Mouse (Mus musculus): ENCODE data around the gene Onecut3.
A peak's percentile ranks its signal among the peaks of the same experiment; 100 is the strongest.

Gene Onecut3

DNA sequence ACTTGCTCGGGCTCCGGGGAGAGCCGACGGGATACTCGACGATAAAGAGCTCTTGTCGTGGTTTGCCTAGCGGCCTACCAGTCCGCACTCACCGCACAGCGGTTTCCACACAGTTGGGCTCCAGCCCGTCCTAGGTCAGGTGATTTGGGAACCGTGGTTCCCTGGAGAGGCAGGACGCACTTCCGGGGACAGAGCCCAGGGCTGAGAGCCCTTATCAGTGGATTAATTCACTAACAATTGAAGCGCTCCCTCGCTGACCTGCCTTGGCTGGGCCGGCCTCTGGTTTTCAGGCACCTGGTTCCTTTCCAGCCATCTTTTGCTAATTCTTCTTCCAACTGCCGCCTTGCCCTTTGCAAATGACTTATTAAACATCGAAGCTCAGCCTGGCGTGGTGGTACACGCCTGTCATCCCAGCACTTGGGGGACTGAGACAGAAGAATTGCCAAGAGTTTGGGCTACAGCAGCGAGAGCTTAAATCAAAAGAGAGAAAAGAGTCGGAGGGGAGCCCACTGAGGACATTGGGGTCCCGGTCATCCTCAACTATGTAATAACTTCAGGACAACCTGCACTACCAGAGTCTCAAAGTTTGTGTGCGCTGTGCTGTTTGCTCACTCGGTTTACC, 9.1 kb downstream of the Onecut3 start:
- DNase-seq (ENCODE audit: low spot score), result no peak

DNA sequence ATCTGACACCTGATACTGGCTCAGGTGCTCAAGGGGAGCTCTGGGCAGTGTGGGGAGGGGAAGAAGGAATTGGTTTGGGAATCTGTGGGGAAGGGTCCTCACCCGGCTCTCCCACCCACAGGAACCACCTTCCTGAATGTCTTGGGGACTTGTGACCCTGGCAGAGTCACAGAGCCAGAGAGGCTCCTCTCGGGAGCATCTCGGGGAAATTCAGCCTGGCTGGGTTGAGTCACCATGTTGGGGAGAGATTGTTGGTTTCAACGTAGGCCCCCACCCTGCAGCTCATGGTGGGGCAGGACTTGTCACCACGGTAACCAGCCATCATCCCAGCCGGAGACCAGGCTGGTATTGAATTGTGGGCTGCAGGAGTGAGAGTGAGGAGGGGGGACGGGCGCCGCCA, 10.1 kb downstream of the Onecut3 start:
- no peak for DNase-seq (ENCODE audit: low spot score)

DNA sequence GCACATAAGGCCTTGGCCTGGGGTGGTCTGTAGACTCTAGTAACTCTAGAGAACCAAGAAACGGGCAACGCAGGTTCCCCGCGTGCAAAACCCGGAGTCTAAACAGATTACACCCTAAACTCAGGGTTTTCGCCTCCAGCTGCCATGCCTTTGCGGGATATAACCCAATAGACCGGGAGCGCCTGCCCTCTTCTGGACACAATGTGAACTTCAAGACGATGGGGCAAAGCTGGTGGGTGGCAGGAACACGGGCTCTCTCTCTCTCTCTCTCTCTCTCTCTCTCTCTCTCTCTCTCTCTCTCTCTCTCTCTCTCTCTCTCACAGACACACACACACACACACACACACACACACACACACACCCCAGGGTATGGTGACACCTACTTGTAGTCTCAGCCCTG, 11.6 kb downstream of the Onecut3 start:
- DNase-seq (ENCODE audit: low spot score), result peak; percentile 74

DNA sequence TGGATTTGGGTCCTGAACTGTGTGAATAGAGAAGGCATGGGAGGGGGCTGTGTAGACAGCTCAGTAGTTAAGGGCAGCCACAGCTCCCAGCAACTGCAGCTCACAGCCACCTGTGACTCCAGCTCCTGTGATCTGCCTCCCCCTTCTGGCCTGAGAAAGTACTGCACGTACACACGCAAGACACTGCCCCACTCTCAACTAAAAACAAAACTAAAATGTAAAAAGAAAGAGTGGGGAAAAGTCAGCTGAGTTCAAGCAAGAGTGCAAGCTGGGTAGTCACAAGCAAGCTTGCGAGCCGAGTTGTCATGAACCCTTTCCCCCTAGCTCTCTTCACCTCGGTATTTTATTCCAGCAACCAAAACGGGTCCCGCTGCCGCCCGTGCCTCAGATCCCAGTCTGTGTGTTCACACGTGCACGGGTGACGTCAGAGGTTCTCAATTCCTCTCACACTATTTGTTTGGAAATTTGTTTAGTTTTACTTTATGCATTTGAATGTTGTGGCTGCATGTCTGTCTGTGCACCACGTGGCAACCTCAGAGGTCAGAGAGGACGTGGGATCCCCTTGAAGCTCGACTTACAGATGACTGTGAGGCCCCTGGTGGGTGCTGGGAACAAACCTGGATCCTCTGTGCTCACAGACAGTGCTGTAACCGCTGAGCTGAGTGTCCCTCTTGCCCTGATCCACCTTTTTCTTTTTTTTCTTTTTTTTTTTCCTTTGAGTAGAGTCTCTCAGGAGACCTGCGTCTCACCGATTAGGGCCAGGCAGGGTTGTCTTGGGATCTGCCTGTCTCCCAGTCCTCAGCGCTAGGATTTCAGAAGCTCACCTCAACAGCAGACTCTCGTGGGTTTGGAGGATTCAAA, 15.0 kb downstream of the Onecut3 start:
- peak; percentile 88 for DNase-seq (ENCODE audit: low spot score)

DNA sequence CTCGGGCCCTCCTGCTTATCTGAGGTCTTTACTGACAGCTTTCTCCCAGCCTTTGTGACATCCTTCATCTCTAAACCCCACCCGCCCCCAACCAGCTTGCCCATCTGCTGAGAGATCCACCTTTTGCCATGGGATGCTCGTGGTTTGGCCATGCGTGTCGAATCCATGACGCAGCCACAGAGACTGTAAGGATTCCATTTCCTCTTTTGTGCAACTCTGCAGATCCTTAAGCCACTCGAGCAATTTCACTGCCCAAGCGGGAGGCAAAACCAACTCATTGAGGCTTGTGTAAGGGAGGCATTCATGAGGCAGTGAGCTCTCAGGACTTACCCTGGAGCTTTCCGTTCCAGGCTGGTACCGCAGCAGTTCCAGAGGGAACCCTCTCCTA, 15.6 kb downstream of the Onecut3 start:
- DNase-seq (ENCODE audit: low spot score), result no peak

DNA sequence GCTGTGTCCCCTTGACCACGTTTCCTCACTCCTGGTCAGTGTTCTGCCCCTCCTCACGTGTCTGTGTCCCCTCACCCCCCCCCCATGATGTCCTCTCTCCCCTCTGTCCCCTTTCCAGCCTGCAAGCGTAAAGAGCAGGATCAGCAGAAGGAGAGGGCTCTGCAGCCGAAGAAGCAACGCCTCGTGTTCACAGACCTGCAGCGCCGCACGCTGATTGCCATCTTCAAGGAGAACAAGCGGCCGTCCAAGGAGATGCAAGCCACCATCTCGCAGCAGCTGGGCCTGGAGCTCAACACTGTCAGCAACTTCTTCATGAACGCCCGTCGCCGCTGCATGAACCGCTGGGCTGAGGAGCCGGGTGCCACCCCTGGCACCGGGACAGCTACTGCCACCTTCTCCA, 19.1 kb downstream of the Onecut3 start:
- DNase-seq (ENCODE audit: low spot score), result no peak

DNA sequence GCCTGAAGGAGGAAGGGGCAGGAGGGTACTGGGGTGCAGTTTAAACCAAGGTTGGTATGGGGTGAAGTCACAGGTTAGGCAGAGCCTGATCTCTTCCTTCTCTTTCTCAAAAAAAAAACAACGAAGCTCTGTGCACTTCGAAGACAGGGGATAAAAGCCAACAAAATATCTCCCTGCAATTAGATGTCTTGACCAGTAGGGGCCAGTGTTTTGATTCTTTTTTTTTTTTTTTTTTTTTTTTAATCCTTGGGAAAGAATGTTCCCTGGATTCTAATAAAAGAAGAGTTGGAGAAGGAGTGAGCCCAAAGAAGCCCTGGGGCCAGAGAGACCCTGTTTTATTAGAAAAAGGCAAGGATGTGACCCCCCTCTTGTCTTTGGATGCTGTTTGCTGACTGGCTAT, 24.7 kb downstream of the Onecut3 start:
- no peak for DNase-seq (ENCODE audit: low spot score)

DNA sequence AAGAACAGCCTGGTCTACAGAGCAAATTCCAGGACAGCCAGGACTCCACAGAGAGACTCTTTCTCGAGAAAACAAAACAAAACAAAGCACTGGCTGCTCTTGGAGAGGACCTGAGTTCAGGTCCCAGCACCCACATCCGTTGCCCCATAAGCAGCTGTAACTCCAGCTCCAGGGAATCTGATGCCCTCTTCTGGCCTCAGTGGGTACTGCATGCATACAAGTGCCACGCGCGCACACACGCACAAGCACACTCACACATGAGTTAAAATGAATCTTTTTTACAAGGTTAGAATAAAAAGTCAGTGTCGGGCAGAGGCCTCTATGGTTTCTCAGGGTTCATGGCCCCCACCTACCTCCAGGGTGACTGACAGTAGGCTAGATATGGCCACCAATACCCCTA, 28.7 kb downstream of the Onecut3 start:
- no peak for DNase-seq (ENCODE audit: low spot score)

DNA sequence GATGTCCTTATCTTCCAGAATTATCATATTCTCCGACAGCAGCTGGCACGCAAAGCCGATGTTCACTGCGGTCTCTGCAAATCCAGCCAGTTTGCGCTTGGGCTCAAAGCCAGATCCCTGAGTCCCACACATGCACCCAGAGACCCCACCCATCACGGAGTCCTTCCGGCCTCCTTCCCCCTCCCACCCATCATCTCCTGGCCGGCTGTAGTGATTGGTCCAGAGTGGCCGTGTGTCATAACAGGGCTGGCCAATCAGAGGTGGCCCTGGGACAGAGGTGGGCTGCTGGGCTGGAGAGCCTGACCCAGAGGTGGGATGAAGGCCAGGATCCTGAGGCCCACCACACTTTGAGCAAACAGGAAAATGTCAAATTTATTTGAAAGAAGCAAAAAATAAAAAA, 31.5 kb downstream of the Onecut3 start:
- DNase-seq (ENCODE audit: low spot score), result no peak

DNA sequence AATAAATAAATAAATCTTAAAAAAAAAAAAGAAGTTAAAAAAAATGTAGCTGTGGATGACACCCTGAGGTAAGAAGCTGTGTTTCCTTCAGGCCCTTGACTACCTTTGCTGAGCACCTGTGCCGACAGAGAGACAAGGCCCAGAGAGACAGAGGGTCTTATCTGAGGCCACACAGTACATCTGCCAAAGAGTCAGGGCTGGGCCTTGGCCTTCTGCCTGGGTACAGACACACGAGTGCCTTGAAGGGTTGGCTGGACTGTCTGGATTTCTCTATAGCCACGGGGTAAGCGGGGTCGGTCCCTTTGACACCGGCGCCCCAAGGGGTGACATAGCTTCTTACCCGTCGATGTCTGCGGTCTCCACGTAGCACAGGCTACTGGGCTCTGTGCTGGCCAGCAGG, 38.1 kb downstream of the Onecut3 start:
- no peak for DNase-seq (ENCODE audit: low spot score)

DNA sequence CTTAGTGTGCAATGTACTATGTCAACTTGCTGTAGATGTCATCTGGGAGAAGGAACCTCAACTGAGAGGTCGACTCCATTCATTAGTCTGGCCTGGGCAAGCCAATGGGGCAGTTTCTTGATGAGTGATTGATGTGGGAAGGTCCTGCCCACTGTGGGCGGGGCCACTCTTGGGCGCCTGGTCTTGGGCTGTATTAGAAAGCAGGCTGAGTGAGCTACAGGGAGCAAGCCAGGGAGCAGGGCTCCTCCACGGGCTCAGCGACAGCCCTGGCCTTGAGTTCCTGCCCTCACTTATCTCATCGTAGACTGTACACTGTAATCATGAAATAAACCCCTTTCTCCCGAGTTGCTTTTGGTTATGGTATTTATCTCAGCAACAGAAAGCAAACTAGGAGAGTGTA, 39.1 kb downstream of the Onecut3 start:
- DNase-seq (ENCODE audit: low spot score), result no peak

DNA sequence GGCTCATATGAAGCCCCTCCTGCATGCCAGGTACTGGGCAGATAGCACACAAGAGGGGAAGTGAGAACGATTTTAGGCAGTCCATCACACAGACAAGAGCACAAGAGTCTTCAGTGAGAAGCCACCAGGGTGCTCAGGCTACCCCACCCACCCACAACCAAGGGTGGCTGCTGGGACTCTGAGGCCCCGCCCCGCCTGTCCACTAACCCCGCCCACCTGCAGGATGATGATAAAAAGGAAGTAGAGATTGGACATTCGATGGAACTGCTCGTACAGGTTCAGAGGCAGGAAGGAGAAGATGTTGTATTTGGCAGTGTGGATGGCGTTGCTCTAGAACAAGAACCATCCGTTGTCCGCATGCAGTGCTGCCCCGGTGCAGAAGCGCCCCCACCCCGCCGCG, 40.4 kb downstream of the Onecut3 start:
- no peak for DNase-seq (ENCODE audit: low spot score)

DNA sequence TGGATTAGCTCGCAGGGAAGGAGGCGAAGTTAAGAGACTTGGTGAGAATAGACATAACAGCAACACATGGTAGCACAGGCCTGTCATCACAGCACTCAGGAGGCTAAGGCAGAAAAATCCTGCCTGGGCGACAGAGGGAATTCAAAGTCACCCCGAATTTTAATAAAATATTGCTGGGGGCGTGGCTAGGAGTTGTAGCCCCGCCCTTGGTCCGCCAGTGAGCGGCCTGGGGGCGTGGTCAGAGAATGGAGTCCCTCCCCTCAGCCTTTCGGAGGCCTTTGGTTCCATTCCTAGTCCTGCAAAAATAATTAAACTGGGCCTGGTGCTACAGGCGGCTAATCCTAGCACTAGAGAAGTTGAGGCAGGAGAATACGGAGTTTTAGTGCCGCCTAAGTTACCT, 41.1 kb downstream of the Onecut3 start:
- no peak for DNase-seq (ENCODE audit: low spot score)

DNA sequence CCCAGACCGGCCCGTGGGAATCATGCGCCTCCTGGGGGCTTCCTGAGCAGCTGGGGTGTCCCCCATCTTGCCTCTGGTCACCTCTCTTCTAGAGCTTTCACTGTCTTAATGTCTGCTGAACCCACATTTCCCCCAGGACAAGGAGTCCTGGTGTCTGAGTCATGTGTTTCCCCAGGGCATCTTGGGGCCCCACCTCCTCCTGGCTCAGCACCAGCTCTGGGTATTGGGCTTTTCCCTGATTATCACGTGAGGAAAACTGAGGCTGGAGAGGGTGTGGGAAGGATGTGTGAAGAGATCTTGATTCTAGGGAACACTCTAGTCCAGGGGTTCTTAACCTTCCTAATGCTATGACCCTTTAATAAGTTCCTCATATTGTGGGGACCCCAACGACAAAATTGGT, 43.5 kb downstream of the Onecut3 start:
- DNase-seq (ENCODE audit: low spot score), result no peak

DNA sequence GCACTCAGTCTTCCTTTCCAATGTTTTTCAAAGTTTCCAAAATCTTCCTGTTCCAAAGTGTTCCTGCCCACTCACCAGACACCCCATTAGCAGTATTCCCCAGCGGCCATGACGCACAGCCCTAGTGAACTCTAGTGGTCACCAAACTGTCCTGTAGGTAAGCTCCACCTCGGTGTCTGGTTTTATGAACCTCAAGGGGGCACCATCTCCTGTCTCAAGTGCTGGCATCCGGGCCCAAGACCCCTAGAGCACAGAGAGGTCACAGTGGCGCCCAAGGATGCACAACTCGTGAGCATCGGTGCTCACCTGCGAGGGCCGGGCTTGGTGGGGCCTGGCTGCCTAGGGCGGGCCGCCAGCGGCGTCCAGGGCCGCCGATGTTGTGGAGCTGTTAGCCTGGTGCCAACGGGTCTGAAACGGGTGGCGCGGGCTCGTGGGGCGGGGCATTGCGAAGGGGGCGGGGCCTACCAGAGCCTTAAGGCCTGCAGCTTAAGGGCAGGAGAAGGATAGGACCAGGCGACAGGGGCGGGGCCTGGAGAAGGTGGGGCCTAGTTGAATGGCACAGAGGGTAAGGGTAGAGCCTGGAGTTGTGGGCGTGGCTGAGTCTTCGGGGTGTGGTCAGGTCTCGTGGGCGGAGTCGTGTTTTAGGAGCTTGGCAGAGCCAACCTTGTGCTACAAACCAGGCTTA, 44.2 kb downstream of the Onecut3 start, which contains the start of gene Atp8b3:
Gene Atp8b3, minus strand, starts transcription at position 415 of the 685 bp plus-strand sequence.
- DNase-seq (ENCODE audit: low spot score), result peak; percentile 87

DNA sequence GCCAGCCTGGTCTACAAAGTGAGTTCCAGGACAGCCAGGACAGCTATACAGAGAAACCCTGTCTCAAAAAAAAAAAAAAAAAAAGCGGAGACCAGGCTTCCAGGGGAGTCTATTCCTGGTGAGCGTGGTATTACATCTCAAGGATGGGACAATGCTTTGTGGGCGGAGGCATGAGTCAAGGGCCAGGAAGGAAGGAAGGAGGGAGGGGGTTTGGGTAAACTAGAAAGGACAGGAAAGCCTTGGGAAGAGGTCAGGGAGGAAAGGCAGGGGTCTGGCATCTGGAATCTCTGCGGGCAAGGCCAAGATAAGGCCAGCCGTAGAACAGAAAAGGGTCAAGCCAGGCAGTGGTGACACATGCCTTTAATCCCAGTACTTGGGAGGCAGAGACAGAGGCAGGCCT, 44.9 kb downstream of the Onecut3 start:
- no peak for DNase-seq (ENCODE audit: low spot score)

DNA sequence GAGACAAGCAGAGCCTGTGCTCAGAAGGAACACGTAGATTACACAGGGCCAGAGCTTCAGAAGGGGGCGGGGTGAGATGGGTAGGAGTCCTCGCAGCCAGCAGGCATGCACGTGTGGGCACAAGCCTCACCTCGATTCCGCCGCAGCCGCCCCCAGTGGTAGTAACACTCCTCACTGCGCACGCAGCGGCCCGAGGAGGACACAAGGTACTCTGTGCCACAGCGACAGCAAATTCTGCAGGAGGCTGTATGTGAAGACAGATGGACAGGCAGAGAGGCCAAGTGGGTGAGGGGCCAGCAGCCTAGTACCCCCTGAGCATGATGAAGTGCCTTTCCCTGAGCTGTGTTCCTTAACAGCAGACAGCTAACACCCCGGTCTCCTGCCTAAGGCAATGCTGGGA, 49.2 kb downstream of the Onecut3 start:
- DNase-seq (ENCODE audit: low spot score), result no peak

DNA sequence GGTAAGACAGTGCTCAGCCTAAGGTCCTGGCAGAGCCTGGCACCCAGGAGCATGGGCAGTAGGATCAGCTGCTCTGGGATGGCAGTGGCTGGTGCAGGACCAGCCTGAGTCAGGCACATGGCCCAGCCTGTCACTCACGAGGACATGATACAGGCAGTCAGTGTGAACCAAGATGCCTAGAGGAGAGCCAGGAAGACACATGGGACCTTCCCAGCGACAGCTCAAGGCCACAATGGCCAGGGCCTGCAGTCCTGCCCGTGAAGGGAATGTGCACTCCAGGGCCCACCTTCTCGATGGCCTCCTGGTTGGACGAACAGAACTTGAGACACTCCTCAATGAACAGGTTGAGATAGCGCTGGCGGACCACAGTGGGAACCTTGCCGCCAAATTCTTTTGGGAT, 51.0 kb downstream of the Onecut3 start:
- DNase-seq (ENCODE audit: low spot score), result no peak

DNA sequence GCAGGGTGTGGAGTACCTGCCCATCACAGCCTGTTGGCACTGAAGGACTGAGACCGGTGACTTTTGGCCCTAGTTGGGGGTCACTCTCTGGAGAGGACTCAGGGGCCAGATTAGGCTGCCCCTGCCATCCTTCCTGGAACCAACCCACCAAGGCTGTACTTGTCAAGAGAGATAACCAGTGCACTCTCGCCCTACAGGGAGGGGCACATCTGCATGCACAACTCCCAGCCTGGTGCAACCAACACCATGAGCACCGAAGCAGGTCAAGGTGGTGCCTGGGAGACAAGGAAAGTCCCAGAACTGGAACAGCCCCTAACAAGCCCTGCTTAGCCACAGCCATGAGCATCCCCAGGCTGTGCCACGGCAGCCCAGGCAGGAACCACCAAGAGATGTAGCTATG, 52.3 kb downstream of the Onecut3 start:
- DNase-seq (ENCODE audit: low spot score), result no peak

DNA sequence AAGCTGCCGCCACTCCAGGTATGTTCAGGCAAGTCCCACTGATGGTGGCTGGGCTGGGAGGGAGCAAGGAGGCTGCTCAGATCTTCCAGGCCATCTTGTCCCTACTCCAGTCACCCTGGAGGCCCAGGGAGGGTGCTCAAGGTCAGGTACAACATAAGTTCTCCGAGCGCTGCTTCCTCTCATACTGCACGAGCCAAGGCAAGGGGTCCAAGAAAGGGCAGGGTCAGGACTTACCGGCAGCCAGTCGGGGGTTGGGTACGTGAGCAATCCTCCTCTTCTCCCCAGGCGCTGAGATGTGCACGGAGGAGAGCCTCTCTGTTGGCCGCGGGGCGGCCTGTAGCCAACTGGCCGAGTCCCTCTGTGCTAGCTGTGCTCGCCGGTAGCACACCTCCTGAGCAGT, 52.9 kb downstream of the Onecut3 start:
- no peak for DNase-seq (ENCODE audit: low spot score)

DNA sequence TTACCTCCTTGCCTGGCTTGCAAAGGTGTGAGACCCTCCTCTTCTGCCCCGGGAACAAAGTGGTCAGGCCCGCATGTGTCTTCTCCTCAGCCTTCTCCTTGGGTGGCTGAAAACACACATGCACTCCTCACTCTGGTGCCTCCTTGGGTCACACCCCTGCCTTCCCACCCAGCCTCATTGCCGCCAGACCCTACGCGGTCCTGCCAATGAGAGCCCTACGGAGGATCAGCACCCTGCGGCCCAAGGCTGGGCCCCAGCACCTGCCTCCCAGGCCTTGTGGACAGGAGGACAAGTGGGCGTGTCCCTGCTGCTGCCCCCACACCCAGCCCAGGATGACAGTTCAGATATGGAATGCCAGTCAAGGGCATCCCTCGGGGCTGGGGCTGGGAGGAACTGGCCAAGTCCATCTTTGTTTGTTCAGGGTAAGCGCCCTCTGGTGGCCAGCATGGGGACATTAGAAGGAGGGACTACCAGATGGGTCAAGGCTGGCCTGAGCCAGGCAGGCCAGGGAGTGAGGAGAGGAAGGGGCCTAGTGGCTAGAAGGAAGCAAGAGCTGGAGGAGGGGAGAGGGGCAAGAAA, 53.9 kb downstream of the Onecut3 start:
- DNase-seq (ENCODE audit: low spot score), result peak; percentile 59

DNA sequence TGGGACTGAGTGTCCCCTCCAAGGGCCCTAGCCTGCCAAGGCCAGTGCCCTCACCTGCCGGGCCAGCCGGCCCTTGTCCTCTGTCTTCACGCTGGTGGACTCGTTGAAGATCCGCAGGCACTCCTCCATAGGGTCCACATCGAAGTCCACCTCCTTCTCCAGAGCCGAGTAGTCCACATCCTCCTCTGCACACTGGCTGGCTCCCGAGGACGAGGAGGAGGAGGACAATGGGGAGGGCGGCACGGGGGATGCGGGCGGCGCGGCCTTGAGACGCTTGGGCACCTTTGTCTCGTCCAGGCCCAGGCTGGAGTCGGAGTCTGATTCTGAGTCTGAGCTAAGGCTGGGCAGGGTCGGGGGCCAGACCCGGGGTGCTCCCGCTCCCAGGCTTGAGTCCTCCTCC, 54.6 kb downstream of the Onecut3 start:
- no peak for DNase-seq (ENCODE audit: low spot score)

DNA sequence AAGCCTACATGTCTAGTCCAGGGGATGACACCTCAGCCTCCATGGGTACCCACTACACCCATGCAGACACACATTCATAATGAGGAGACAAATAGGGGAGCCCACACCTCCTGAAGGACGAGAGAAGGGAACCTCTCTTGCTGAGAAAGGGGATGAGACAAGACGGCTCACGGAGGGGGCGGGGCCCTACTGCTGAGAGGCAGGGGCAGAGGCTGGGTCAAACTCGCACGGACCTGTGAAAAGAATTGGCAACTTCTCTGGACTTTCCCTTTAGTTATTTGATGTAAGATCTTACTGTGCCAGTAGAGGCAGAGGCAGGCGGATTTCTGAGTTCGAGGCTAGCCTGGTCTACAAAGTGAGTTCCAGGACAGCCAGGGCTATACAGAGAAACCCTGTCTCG, 57.7 kb downstream of the Onecut3 start:
- DNase-seq (ENCODE audit: low spot score), result no peak
